Mouse (Mus musculus): ENCODE measurements around the gene Acss2.

DNA sequence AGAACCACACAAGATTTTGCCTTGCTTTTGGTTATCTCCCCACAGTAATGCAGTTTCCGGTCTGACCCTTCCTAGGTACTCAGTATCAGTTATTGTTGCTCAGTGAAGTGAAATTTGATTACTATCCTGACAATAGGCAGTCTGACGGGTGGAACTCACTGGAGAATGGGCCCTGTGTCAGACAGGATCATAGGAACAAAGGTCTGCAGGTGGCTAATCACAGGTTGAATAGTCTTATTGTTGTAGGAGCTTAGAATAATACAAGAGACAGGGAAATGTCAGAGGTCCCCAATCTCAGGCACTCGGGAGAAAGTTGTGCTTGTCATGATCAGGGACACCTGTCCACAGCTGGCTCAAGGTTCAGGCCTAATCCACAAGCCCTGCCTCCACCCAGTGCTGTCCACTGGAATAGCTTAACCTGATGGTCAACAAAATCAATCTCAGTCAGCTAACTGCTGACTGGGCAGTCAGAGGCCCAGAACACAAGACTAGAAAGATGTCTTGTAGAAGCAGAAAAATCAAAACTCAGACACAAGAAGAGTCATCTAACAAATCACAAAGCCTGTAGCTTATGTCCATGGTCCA lies 51.6 kb downstream of the Acss2 start:
- TF ChIP-seq POLR2A (IDR thresholded peaks at IDR 0.05; ENCODE audit: low read depth, low read length), result no peak
- no peak for TF ChIP-seq CTCF (IDR thresholded peaks at IDR 0.05; ENCODE audit: extremely low read depth, insufficient read length, insufficient replicate concordance, low read depth, low read length)

All from small intestine, adult 2 months (tissue).